Comparison of ENCODE assay signal across 10 mouse cellular contexts in genomic region chr10:91249681-91250195, GRCm38 (mm10).
A peak's percentile ranks its signal among the peaks of the same experiment; 100 is the strongest.
DNase-seq lines count a peak whose midpoint lies in the region; ATAC-seq lines count a peak whose summit lies in the region.
"Had no signal": no experiment of that assay in that cellular context is flagged by ENCODE, and none has a peak within 500 bp of the region (broad histone marks: within the 10 kb centered on the region; RNA-seq: fewer than 3 reads in every experiment).

No protein-coding gene starts in this region.

- H3K4me1 ChIP-seq in heart, embryonic 14.5 days (ENCODE audit: control insufficient read depth in 2 of 2, insufficient read depth in 2 of 2, low read length in 2 of 2): peaks cover 0 to 4% of the 10 kb centered on the region in 2 experiments; a peak in 1 of 4 replicates
- no peaks in the 10 kb centered on the region for H3K4me1 ChIP-seq in midbrain, embryonic 16.5 days (ENCODE audit: control insufficient read depth, insufficient read depth, low read length)
- no peaks in the 10 kb centered on the region for H3K4me1 ChIP-seq in midbrain, embryonic 14.5 days (ENCODE audit: control insufficient read depth, insufficient read depth, low read length)
- no peaks in the 10 kb centered on the region for H3K4me1 ChIP-seq in hindbrain, embryonic 14.5 days (replicated peaks; ENCODE audit: control insufficient read depth, insufficient read depth, low read length)
- no peaks in the 10 kb centered on the region for H3K4me1 ChIP-seq in stomach, embryonic 14.5 days (ENCODE audit: control insufficient read depth, insufficient read depth, low read length)

- peak overlapping the region; percentile 50 for H3K4me2 ChIP-seq in heart, embryonic 14.5 days (ENCODE audit: low read length)
- H3K4me2 ChIP-seq in midbrain, embryonic 16.5 days (ENCODE audit: low read length): peak overlapping the region; percentile 28; the same call in 1 of the 2 replicates
- no peak overlapping the region for H3K4me2 ChIP-seq in midbrain, embryonic 14.5 days (ENCODE audit: low read length)
- H3K4me2 ChIP-seq in hindbrain, embryonic 14.5 days (replicated peaks): peak overlapping the region; percentile 30
- peak overlapping the region; percentile 30 for H3K4me2 ChIP-seq in stomach, embryonic 14.5 days (replicated peaks; ENCODE audit: low read depth, low read length)

- WGBS in heart, embryonic 14.5 days: 54% methylated on average over 18 of the region's 18 CpGs
- 66% methylated on average over 18 of the region's 18 CpGs for WGBS in midbrain, embryonic 16.5 days
- 66% methylated on average over 18 of the region's 18 CpGs for WGBS in midbrain, embryonic 14.5 days
- 44% methylated on average over 18 of the region's 18 CpGs for WGBS in hindbrain, embryonic 14.5 days
- WGBS in stomach, embryonic 14.5 days: 18% methylated on average over 18 of the region's 18 CpGs

- H3K9ac ChIP-seq in heart, embryonic 14.5 days (ENCODE audit: low read length): peak overlapping the region; percentile 21; the same call in 1 of the 2 replicates
- no peak overlapping the region for H3K9ac ChIP-seq in midbrain, embryonic 16.5 days (ENCODE audit: low read depth, low read length)
- H3K9ac ChIP-seq in midbrain, embryonic 14.5 days (replicated peaks; ENCODE audit: low read length): no peak overlapping the region
- no peak overlapping the region for H3K9ac ChIP-seq in hindbrain, embryonic 14.5 days
- H3K9ac ChIP-seq in stomach, embryonic 14.5 days (replicated peaks; ENCODE audit: low read depth, low read length): no peak overlapping the region

- peak overlapping the region; percentile 24 to 29 for H3K4me3 ChIP-seq in heart, embryonic 14.5 days (ENCODE audit: control insufficient read depth in 1 of 2, insufficient read depth in 1 of 2, low read depth in 1 of 2, low read length in 2 of 2)
- no peak overlapping the region for H3K4me3 ChIP-seq in midbrain, embryonic 16.5 days (ENCODE audit: low read depth, low read length)
- no peak overlapping the region for H3K4me3 ChIP-seq in midbrain, embryonic 14.5 days (replicated peaks; ENCODE audit: low read depth, low read length)
- no peak overlapping the region for H3K4me3 ChIP-seq in hindbrain, embryonic 14.5 days (replicated peaks; ENCODE audit: low read length)
- peak overlapping the region; percentile 11; the same call in 1 of the 2 replicates for H3K4me3 ChIP-seq in stomach, embryonic 14.5 days (ENCODE audit: low read depth, low read length)

- no peak for DNase-seq in heart, adult 9 months (ENCODE audit: low spot score in 2 of 2)
- no peak for DNase-seq in midbrain, embryonic 14.5 days
- DNase-seq in hindbrain, embryonic 14.5 days (ENCODE audit: low spot score): no peak
- DNase-seq in right cerebral cortex, adult 2 months (ENCODE audit: low spot score in 2 of 2): no peak
- no peak for DNase-seq in urinary bladder, postnatal 25 days (ENCODE audit: low spot score)
- DNase-seq: cerebellum, adult 2 months; thymus, adult 2 months had no signal

- H3K9me3 ChIP-seq in heart, embryonic 14.5 days (ENCODE audit: control insufficient read depth, low read length): no peaks in the 10 kb centered on the region
- no peaks in the 10 kb centered on the region for H3K9me3 ChIP-seq in midbrain, embryonic 16.5 days (replicated peaks; ENCODE audit: control insufficient read depth, low read length, poor library complexity, severe bottlenecking)
- H3K9me3 ChIP-seq in midbrain, embryonic 14.5 days (ENCODE audit: control insufficient read depth, low read length): no peaks in the 10 kb centered on the region
- no peaks in the 10 kb centered on the region for H3K9me3 ChIP-seq in hindbrain, embryonic 14.5 days (ENCODE audit: control insufficient read depth, low read length)
- no peaks in the 10 kb centered on the region for H3K9me3 ChIP-seq in stomach, embryonic 14.5 days (ENCODE audit: control insufficient read depth, low read depth, low read length)

- no peak overlapping the region for H3K27ac ChIP-seq in heart, embryonic 14.5 days (replicated peaks in 1 of 2; ENCODE audit: control insufficient read depth in 1 of 2, insufficient read depth in 1 of 2, low read depth in 2 of 2, low read length in 2 of 2)
- H3K27ac ChIP-seq in midbrain, embryonic 16.5 days (ENCODE audit: low read length): no peak overlapping the region
- H3K27ac ChIP-seq in midbrain, embryonic 14.5 days (replicated peaks; ENCODE audit: low read depth, low read length): no peak overlapping the region
- no peak overlapping the region for H3K27ac ChIP-seq in hindbrain, embryonic 14.5 days
- H3K27ac ChIP-seq in stomach, embryonic 14.5 days (ENCODE audit: low read length): no peak overlapping the region

- H3K27me3 ChIP-seq in heart, embryonic 14.5 days (ENCODE audit: control insufficient read depth, insufficient read depth, low read length): no peaks in the 10 kb centered on the region
- no peaks in the 10 kb centered on the region for H3K27me3 ChIP-seq in midbrain, embryonic 16.5 days (ENCODE audit: control insufficient read depth, insufficient read depth, low read depth, low read length)
- no peaks in the 10 kb centered on the region for H3K27me3 ChIP-seq in midbrain, embryonic 14.5 days (ENCODE audit: control insufficient read depth, insufficient read depth, low read length)
- H3K27me3 ChIP-seq in hindbrain, embryonic 14.5 days (ENCODE audit: control insufficient read depth, insufficient read depth, low read length): no peaks in the 10 kb centered on the region
- no peaks in the 10 kb centered on the region for H3K27me3 ChIP-seq in stomach, embryonic 14.5 days (ENCODE audit: control insufficient read depth, insufficient read depth, low read length)

- no peaks in the 10 kb centered on the region for H3K36me3 ChIP-seq in heart, embryonic 14.5 days (ENCODE audit: control insufficient read depth, insufficient read depth, low read length)
- no peaks in the 10 kb centered on the region for H3K36me3 ChIP-seq in midbrain, embryonic 16.5 days (ENCODE audit: control insufficient read depth, insufficient read depth, low read length)
- no peaks in the 10 kb centered on the region for H3K36me3 ChIP-seq in midbrain, embryonic 14.5 days (ENCODE audit: control insufficient read depth, insufficient read depth, low read length)
- H3K36me3 ChIP-seq in hindbrain, embryonic 14.5 days (replicated peaks; ENCODE audit: control insufficient read depth, insufficient read depth): no peaks in the 10 kb centered on the region
- H3K36me3 ChIP-seq in stomach, embryonic 14.5 days (ENCODE audit: control insufficient read depth, insufficient read depth, low read length): no peaks in the 10 kb centered on the region

- no peak for ATAC-seq in heart, embryonic 14.5 days (ENCODE audit: insufficient number of reproducible peaks, insufficient read depth, low FRiP score, low read depth)
- ATAC-seq in midbrain, embryonic 16.5 days: no peak
- ATAC-seq in midbrain, embryonic 14.5 days (ENCODE audit: low FRiP score, low TSS enrichment): no peak
- ATAC-seq in hindbrain, embryonic 14.5 days (ENCODE audit: low FRiP score): no peak
- no peak for ATAC-seq in stomach, embryonic 14.5 days (ENCODE audit: insufficient number of reproducible peaks, insufficient read depth, low FRiP score, low read depth)

Comparison
In these comparisons a context has a peak if more than half of its experiments do, and no peak if none do; other contexts are left out.
1. H3K4me3 ChIP-seq: peak in heart, embryonic 14.5 days (2 of 2) and stomach, embryonic 14.5 days (single experiment); none in midbrain, embryonic 16.5 days (single experiment), midbrain, embryonic 14.5 days (single experiment) and hindbrain, embryonic 14.5 days (single experiment).